ENCODE assay signal across 21 mouse cellular contexts in the genomic region with DNA sequence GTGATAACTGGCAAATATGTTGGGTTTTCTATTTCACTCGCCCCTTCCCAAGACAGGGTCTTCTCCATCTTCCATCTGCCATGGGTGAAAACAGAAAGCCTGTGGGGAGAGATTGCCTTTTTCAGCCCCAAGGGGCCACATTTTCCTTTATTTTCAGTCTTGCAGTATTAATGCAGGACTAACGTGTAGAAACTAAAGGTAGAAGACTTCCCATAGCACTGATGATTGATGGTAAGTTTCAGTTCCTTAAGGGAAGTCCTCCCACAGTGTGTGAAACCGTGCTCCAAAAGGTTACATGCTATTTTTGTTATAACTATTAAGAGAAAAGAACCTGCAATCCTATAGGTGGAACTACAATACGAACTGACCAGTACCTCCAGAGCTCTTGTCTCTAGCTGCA.
"Had no signal": no experiment of that assay in that cellular context is flagged by ENCODE, and none has a peak within 500 bp of the region (broad histone marks: within the 10 kb centered on the region; RNA-seq: fewer than 3 reads in every experiment).

No protein-coding gene starts in this region.

- H3K4me2 ChIP-seq: liver, embryonic 15.5 days; lung, embryonic 15.5 days; midbrain, embryonic 11.5 days; midbrain, embryonic 13.5 days; midbrain, embryonic 15.5 days; neural tube, embryonic 12.5 days; stomach, embryonic 15.5 days had no signal

- H3K27ac ChIP-seq: liver, embryonic 15.5 days; lung, embryonic 15.5 days; macrophage; midbrain, embryonic 13.5 days; midbrain, embryonic 15.5 days; neural tube, embryonic 12.5 days; stomach, embryonic 15.5 days; stomach, postnatal 0 days had no signal

- H3K27me3 ChIP-seq: liver, embryonic 15.5 days; lung, embryonic 15.5 days; megakaryocyte, embryonic 14.5 days; midbrain, embryonic 13.5 days; midbrain, embryonic 15.5 days; neural tube, embryonic 12.5 days; stomach, embryonic 15.5 days had no signal

- H3K36me3 ChIP-seq: liver, embryonic 15.5 days; lung, embryonic 15.5 days; midbrain, embryonic 13.5 days; midbrain, embryonic 15.5 days; neural tube, embryonic 12.5 days; stomach, embryonic 15.5 days had no signal

- H3K4me3 ChIP-seq: liver, embryonic 15.5 days; lung, embryonic 15.5 days; megakaryocyte, embryonic 14.5 days; midbrain, embryonic 13.5 days; midbrain, embryonic 15.5 days; neural tube, embryonic 12.5 days; stomach, embryonic 15.5 days had no signal

- ATAC-seq: liver, postnatal 0 days; lung, postnatal 0 days; midbrain, embryonic 13.5 days; midbrain, embryonic 15.5 days had no signal

- H3K4me1 ChIP-seq: liver, embryonic 15.5 days; lung, embryonic 15.5 days; megakaryocyte, embryonic 14.5 days; midbrain, embryonic 13.5 days; midbrain, embryonic 15.5 days; neural tube, embryonic 12.5 days; stomach, embryonic 15.5 days had no signal

- H3K9me3 ChIP-seq: liver, embryonic 15.5 days; lung, embryonic 15.5 days; midbrain, embryonic 13.5 days; midbrain, embryonic 15.5 days; neural tube, embryonic 12.5 days; stomach, embryonic 15.5 days had no signal

- DNase-seq: liver, postnatal 0 days; lung, adult 2 months; lung, postnatal 14 days; lung, postnatal 36 days; right cerebral cortex, postnatal 25 days; right cerebral cortex, postnatal 4 days; spleen, adult 18-20 months; thymus, adult 2 months; thymus, postnatal 25 days; thymus, postnatal 4 days had no signal

- H3K9ac ChIP-seq: liver, embryonic 15.5 days; liver, postnatal 0 days; lung, embryonic 15.5 days; midbrain, embryonic 13.5 days; midbrain, embryonic 15.5 days; neural tube, embryonic 12.5 days; stomach, embryonic 15.5 days had no signal
